Mouse (Mus musculus) liver, embryonic 14.5 days (tissue): ENCODE measurements at regions not wholly inside any gene's neighbourhood (a gene's known extent, or its start where the extent isn't known, plus 50 kb on each side); places are given as distances from the start of the nearest gene placed in this dataset.

Experiments used
- CTCF ChIP-seq: IDR thresholded peaks from 2 replicates; pipeline ENCODE4 v1.5.1; 2016; ENCODE audit warnings: antibody characterized with exemption, low read depth, control low read depth
- EP300 ChIP-seq: IDR thresholded peaks from 2 replicates; pipeline ENCODE4 v1.6.1; 2016; ENCODE audit warnings: antibody characterized with exemption, low read depth

DNA sequence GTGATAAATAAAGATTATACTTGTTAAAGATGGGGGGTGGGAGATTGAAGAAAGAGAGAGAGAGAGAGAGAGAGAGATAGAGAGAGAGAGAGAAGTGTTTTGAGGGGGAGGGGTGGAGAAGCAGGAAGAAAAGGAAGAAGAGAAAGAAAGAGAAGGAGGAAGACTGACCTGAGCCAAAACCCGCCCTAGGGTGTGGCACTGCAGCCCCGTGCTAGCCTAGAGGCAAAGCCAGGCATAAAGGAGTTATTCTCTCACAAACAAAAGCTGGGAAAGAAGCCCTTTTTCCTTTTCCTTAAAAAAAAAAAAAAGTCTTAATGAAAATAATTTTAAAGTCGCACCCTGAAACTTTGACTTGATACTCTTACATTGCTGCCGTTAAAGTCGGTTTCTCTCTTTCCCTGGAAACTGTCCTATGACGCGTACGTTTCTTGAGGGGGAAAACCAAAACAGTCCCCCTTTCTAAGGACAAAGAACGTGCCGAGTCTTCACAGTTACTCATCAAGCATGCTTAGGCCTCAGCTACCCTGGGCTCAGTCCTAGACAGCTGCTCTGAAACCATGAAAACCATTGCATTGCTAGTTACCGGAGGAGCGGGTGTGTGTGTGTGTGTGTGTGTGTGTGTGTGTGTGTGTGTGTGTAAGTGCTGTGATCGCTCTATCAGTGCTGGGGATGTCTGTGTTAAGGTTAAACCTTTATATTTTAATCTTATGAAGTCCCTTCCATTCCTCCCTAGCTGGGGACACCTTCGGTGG, 53.6 kb upstream of the Klf3 start:
- no peak for TF ChIP-seq CTCF
- no peak for TF ChIP-seq EP300
